24 mouse cellular contexts compared by ENCODE assay signal in genomic region chr5:13573867-13574266, GRCm38 (mm10).
A peak's percentile ranks its signal among the peaks of the same experiment; 100 is the strongest.
DNase-seq lines count a peak whose midpoint lies in the region; ATAC-seq and TF ChIP-seq lines count a peak whose summit lies in the region.
"Had no signal": no experiment of that assay in that cellular context is flagged by ENCODE, and none has a peak within 500 bp of the region (broad histone marks: within the 10 kb centered on the region; RNA-seq: fewer than 3 reads in every experiment).

No protein-coding gene starts in this region.

- no peak overlapping the region for H3K4me2 ChIP-seq in forebrain, embryonic 16.5 days (ENCODE audit: low read length)
- H3K4me2 ChIP-seq in forebrain, embryonic 15.5 days (replicated peaks) = no peak overlapping the region
- H3K4me2 ChIP-seq in lung, postnatal 0 days (replicated peaks; ENCODE audit: low read depth, low read length) = no peak overlapping the region
- H3K4me2 ChIP-seq in CH12.LX (ENCODE audit: insufficient read depth, low read depth, poor library complexity, severe bottlenecking) = no peak overlapping the region
- no peak overlapping the region for H3K4me2 ChIP-seq in hindbrain, embryonic 14.5 days (replicated peaks)
- no peak overlapping the region for H3K4me2 ChIP-seq in midbrain, embryonic 14.5 days (ENCODE audit: low read length)
- H3K4me2 ChIP-seq: embryonic facial prominence, embryonic 13.5 days; embryonic facial prominence, embryonic 15.5 days had no signal

- in situ Hi-C loops in CH12.LX (cut with MboI; ENCODE audit: low pct_ligation_motif_present, low pct_unique_long_range_greater_than_20kb, low sequenced_read_pairs) = no loop called here

- H3K36me3 ChIP-seq in forebrain, embryonic 16.5 days (ENCODE audit: control insufficient read depth, insufficient read depth) = peaks cover 4% of the 10 kb centered on the region; the same call in 1 of the 2 replicates
- H3K36me3 ChIP-seq in forebrain, embryonic 15.5 days = no peaks in the 10 kb centered on the region
- no peaks in the 10 kb centered on the region for H3K36me3 ChIP-seq in lung, postnatal 0 days (ENCODE audit: insufficient read depth, low read length)
- no peaks in the 10 kb centered on the region for H3K36me3 ChIP-seq in CH12.LX (replicated peaks in 1 of 2; ENCODE audit: control insufficient read depth in 1 of 2, insufficient read depth in 1 of 2, low read length in 1 of 2)
- H3K36me3 ChIP-seq in hindbrain, embryonic 14.5 days (replicated peaks; ENCODE audit: control insufficient read depth, insufficient read depth) = peaks cover 3% of the 10 kb centered on the region; the same call in 1 of the 2 replicates
- no peaks in the 10 kb centered on the region for H3K36me3 ChIP-seq in midbrain, embryonic 14.5 days (ENCODE audit: control insufficient read depth, insufficient read depth, low read length)

- ATAC-seq in forebrain, embryonic 16.5 days = 0 out of 2 replicates have a peak, but pooled peaks have one; percentile 40
- ATAC-seq in forebrain, embryonic 15.5 days (replicated peaks) = no peak
- ATAC-seq in lung, postnatal 0 days = no peak
- ATAC-seq in hindbrain, embryonic 14.5 days (ENCODE audit: low FRiP score) = no peak
- ATAC-seq in midbrain, embryonic 14.5 days (ENCODE audit: low FRiP score, low TSS enrichment) = no peak
- ATAC-seq: CD4-positive, CD25-positive, alpha-beta regulatory T cell, adult 4 months had no signal

- TF ChIP-seq CTCF in lung, postnatal 0 days (IDR thresholded peaks at IDR 0.05) = no peak
- TF ChIP-seq CTCF in CH12.LX (conservative IDR thresholded peaks at IDR 0.05 in 1 of 2, IDR thresholded peaks at IDR 0.05 in 1 of 2; ENCODE audit: low read depth in 2 of 2, low read length in 2 of 2) = no peak

- H3K27me3 ChIP-seq in forebrain, embryonic 16.5 days (replicated peaks; ENCODE audit: control insufficient read depth, insufficient read depth, low read length) = no peaks in the 10 kb centered on the region
- H3K27me3 ChIP-seq in forebrain, embryonic 15.5 days = no peaks in the 10 kb centered on the region
- no peaks in the 10 kb centered on the region for H3K27me3 ChIP-seq in lung, postnatal 0 days (replicated peaks; ENCODE audit: insufficient read depth, low read length)
- H3K27me3 ChIP-seq in CH12.LX (replicated peaks) = no peaks in the 10 kb centered on the region
- no peaks in the 10 kb centered on the region for H3K27me3 ChIP-seq in hindbrain, embryonic 14.5 days (ENCODE audit: control insufficient read depth, insufficient read depth, low read length)
- no peaks in the 10 kb centered on the region for H3K27me3 ChIP-seq in midbrain, embryonic 14.5 days (ENCODE audit: control insufficient read depth, insufficient read depth, low read length)
- H3K27me3 ChIP-seq: embryonic facial prominence, embryonic 13.5 days; embryonic facial prominence, embryonic 15.5 days had no signal

- H3K9me3 ChIP-seq in forebrain, embryonic 16.5 days (ENCODE audit: control insufficient read depth, low read length) = peaks cover 3% of the 10 kb centered on the region; the same call in 1 of the 2 replicates
- no peaks in the 10 kb centered on the region for H3K9me3 ChIP-seq in forebrain, embryonic 15.5 days
- no peaks in the 10 kb centered on the region for H3K9me3 ChIP-seq in lung, postnatal 0 days (ENCODE audit: low read length)
- peaks cover 10% of the 10 kb centered on the region for H3K9me3 ChIP-seq in CH12.LX (replicated peaks; ENCODE audit: low read length)
- H3K9me3 ChIP-seq in hindbrain, embryonic 14.5 days (ENCODE audit: control insufficient read depth, low read length) = 0 out of 2 replicates have a peak, but pooled peaks cover 3% of the 10 kb centered on the region
- H3K9me3 ChIP-seq in midbrain, embryonic 14.5 days (ENCODE audit: control insufficient read depth, low read length) = no peaks in the 10 kb centered on the region
- H3K9me3 ChIP-seq: embryonic facial prominence, embryonic 13.5 days; embryonic facial prominence, embryonic 15.5 days; forebrain, embryonic 10.5 days had no signal

- no peaks in the 10 kb centered on the region for H3K4me1 ChIP-seq in forebrain, embryonic 16.5 days (replicated peaks; ENCODE audit: control insufficient read depth, insufficient read depth, low read length)
- H3K4me1 ChIP-seq in forebrain, embryonic 15.5 days = no peaks in the 10 kb centered on the region
- no peaks in the 10 kb centered on the region for H3K4me1 ChIP-seq in lung, postnatal 0 days (ENCODE audit: insufficient read depth, low read depth, low read length)
- H3K4me1 ChIP-seq in CH12.LX (ENCODE audit: control insufficient read depth in 1 of 2, insufficient read depth in 2 of 2) = no peaks in the 10 kb centered on the region
- no peaks in the 10 kb centered on the region for H3K4me1 ChIP-seq in hindbrain, embryonic 14.5 days (replicated peaks; ENCODE audit: control insufficient read depth, insufficient read depth, low read length)
- no peaks in the 10 kb centered on the region for H3K4me1 ChIP-seq in midbrain, embryonic 14.5 days (ENCODE audit: control insufficient read depth, insufficient read depth, low read length)
- H3K4me1 ChIP-seq: embryonic facial prominence, embryonic 13.5 days; embryonic facial prominence, embryonic 15.5 days; forebrain, embryonic 10.5 days had no signal

- DNase-seq in lung, postnatal 0 days (ENCODE audit: low spot score) = peak; percentile 16
- no peak for DNase-seq in lung, postnatal 14 days
- DNase-seq in 3T3-L1 (ENCODE audit: low read depth, low spot score) (peak; percentile 9), CH12.LX (ENCODE audit: extremely low read depth) (no peak)
- no peak for DNase-seq in hindbrain, embryonic 14.5 days (ENCODE audit: low spot score)
- no peak for DNase-seq in midbrain, embryonic 14.5 days
- DNase-seq: adrenal gland, adult 2 months; adrenal gland, postnatal 10 days; adrenal gland, postnatal 25 days; B cell, adult 2 months; cerebellum, adult 11 months; cerebellum, adult 18-20 months; cerebellum, adult 8-10 months; cerebellum, adult 9-11 months; cerebellum, postnatal 14 days; cerebellum, postnatal 36 days; embryo, embryonic 11 days had no signal

- TF ChIP-seq RAD21 in CH12.LX (IDR thresholded peaks at IDR 0.05; ENCODE audit: low read depth, low read length) = no peak

- no peak overlapping the region for H3K27ac ChIP-seq in forebrain, embryonic 16.5 days (ENCODE audit: low read length)
- H3K27ac ChIP-seq in forebrain, embryonic 15.5 days (replicated peaks) = no peak overlapping the region
- no peak overlapping the region for H3K27ac ChIP-seq in lung, postnatal 0 days (ENCODE audit: low read length)
- H3K27ac ChIP-seq in CH12.LX (ENCODE audit: insufficient read depth, low read depth) = no peak overlapping the region
- H3K27ac ChIP-seq in hindbrain, embryonic 14.5 days = no peak overlapping the region
- no peak overlapping the region for H3K27ac ChIP-seq in midbrain, embryonic 14.5 days (replicated peaks; ENCODE audit: low read depth, low read length)
- H3K27ac ChIP-seq: embryonic facial prominence, embryonic 13.5 days; embryonic facial prominence, embryonic 15.5 days; forebrain, embryonic 10.5 days had no signal

- H3K9ac ChIP-seq in forebrain, embryonic 16.5 days (replicated peaks; ENCODE audit: low read depth, low read length) = no peak overlapping the region
- no peak overlapping the region for H3K9ac ChIP-seq in forebrain, embryonic 15.5 days (replicated peaks)
- no peak overlapping the region for H3K9ac ChIP-seq in lung, postnatal 0 days (replicated peaks; ENCODE audit: low read depth)
- no peak overlapping the region for H3K9ac ChIP-seq in CH12.LX (ENCODE audit: insufficient read depth, low read depth)
- H3K9ac ChIP-seq in hindbrain, embryonic 14.5 days = no peak overlapping the region
- no peak overlapping the region for H3K9ac ChIP-seq in midbrain, embryonic 14.5 days (replicated peaks; ENCODE audit: low read length)
- H3K9ac ChIP-seq: embryonic facial prominence, embryonic 13.5 days; embryonic facial prominence, embryonic 15.5 days had no signal

- no peak for TF ChIP-seq EP300 in lung, postnatal 0 days (IDR thresholded peaks at IDR 0.05)
- peak; percentile 93 for TF ChIP-seq EP300 in CH12.LX (IDR thresholded peaks at IDR 0.05; ENCODE audit: low read length)

- WGBS in forebrain, embryonic 16.5 days = 55% methylated on average over 3 of the region's 3 CpGs
- WGBS in forebrain, embryonic 15.5 days = 52% methylated on average over 3 of the region's 3 CpGs
- 67% methylated on average over 3 of the region's 3 CpGs for WGBS in lung, postnatal 0 days
- WGBS in hindbrain, embryonic 14.5 days = 70% methylated on average over 3 of the region's 3 CpGs
- WGBS in midbrain, embryonic 14.5 days = 80% methylated on average over 3 of the region's 3 CpGs

- H3K79me2 ChIP-seq in CH12.LX (replicated peaks; ENCODE audit: control insufficient read depth, extremely low read depth, insufficient read depth, poor library complexity, severe bottlenecking) = no peaks in the 10 kb centered on the region

- dilution Hi-C loops in CH12.LX (cut with MboI; ENCODE audit: extremely low pct_ligation_motif_present, extremely low pct_unique_long_range_greater_than_20kb, low sequenced_read_pairs) = no loop called here

- no peak for TF ChIP-seq POLR2A in CH12.LX (IDR thresholded peaks at IDR 0.05; ENCODE audit: low read depth, low read length)

- H3K4me3 ChIP-seq in forebrain, embryonic 16.5 days (replicated peaks; ENCODE audit: low read length) = no peak overlapping the region
- H3K4me3 ChIP-seq in forebrain, embryonic 15.5 days = no peak overlapping the region
- no peak overlapping the region for H3K4me3 ChIP-seq in lung, postnatal 0 days (ENCODE audit: low read depth, low read length)
- H3K4me3 ChIP-seq in CH12.LX (replicated peaks in 1 of 3; ENCODE audit: low read depth in 2 of 3, low read length in 2 of 3, poor library complexity in 1 of 3) = no peak overlapping the region
- H3K4me3 ChIP-seq in hindbrain, embryonic 14.5 days (replicated peaks; ENCODE audit: low read length) = no peak overlapping the region
- H3K4me3 ChIP-seq in midbrain, embryonic 14.5 days (replicated peaks; ENCODE audit: low read depth, low read length) = no peak overlapping the region
- H3K4me3 ChIP-seq: embryonic facial prominence, embryonic 13.5 days; embryonic facial prominence, embryonic 15.5 days; erythroblast, embryonic 14.5 days; forebrain, embryonic 10.5 days had no signal

TF ChIP-seq in CH12.LX, 34 proteins besides CTCF, POLR2A, EP300 and RAD21 (continues in another document):
- TF ChIP-seq JUN (IDR thresholded peaks at IDR 0.05; ENCODE audit: insufficient read depth, low read depth, low read length) (peak; percentile 80), HCFC1 (IDR thresholded peaks at IDR 0.05; ENCODE audit: low read depth, low read length) (no peak), SIN3A (IDR thresholded peaks at IDR 0.05; ENCODE audit: low read length) (no peak), BHLHE40 (IDR thresholded peaks at IDR 0.05; ENCODE audit: low read depth, low read length) (peak; percentile 39; the same call in 1 of the 2 replicates), MAZ (IDR thresholded peaks at IDR 0.05; ENCODE audit: low read depth, low read length) (no peak), IRF4 (IDR thresholded peaks at IDR 0.05; ENCODE audit: low read depth, low read length) (peak; percentile 97), ZC3H11A (IDR thresholded peaks at IDR 0.05; ENCODE audit: low read depth, low read length) (no peak), ZKSCAN1 (IDR thresholded peaks at IDR 0.05; ENCODE audit: borderline replicate concordance, low read depth, low read length) (no peak), CHD1 (IDR thresholded peaks at IDR 0.05; ENCODE audit: low read depth, low read length) (no peak), MAX (IDR thresholded peaks at IDR 0.05; ENCODE audit: low read length) (no peak)

Comparison
In these comparisons a context has a peak if more than half of its experiments do, and no peak if none do; other contexts are left out.
1. DNase-seq: peak in lung, postnatal 0 days (single experiment) and 3T3-L1 (single experiment); none in lung, postnatal 14 days (single experiment), CH12.LX (single experiment), hindbrain, embryonic 14.5 days (single experiment) and midbrain, embryonic 14.5 days (single experiment).